Mouse (Mus musculus) NIH3T3 (cell line): ENCODE measurements around the gene Magi2.
"Not testable (repeated sequence)": the region's sequence is repeated elsewhere in the genome, so short reads cannot be mapped to it uniquely, and the experiment has no call there.

Experiments used
- DNase-seq: peaks from one replicate; pipeline ENCODE4 v3.0.0-alpha.2; 2012; ENCODE audit warnings: low read depth

Magi2 gene

GRCm38 (mm10) chr5:20242496-20242895 lies 1015.7 kb downstream of the Magi2 start:
- no peak for DNase-seq

- DNase-seq, result no peak
Observed at GRCm38 (mm10) chr5:20249382-20249781, 1022.5 kb downstream of the Magi2 start.

DNA sequence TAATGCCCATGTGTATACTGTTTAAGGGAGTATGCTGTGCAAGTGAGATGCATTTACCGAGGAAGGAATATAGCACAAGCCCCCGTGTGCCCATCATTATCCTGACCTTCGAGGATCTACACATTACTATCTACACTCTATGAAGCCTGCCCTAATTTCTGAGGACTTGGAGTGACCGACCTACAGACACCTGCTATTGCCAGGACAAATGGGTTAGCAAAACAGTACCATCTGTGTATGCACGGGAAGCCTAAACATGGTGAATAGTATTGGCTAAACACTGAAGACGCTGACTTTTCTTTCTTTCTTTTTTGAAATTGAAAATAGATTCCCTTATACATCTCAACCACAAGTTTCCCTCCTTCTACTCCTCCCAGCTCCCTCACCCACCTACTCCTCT lies 1024.7 kb downstream of the Magi2 start:
- no peak for DNase-seq

DNA sequence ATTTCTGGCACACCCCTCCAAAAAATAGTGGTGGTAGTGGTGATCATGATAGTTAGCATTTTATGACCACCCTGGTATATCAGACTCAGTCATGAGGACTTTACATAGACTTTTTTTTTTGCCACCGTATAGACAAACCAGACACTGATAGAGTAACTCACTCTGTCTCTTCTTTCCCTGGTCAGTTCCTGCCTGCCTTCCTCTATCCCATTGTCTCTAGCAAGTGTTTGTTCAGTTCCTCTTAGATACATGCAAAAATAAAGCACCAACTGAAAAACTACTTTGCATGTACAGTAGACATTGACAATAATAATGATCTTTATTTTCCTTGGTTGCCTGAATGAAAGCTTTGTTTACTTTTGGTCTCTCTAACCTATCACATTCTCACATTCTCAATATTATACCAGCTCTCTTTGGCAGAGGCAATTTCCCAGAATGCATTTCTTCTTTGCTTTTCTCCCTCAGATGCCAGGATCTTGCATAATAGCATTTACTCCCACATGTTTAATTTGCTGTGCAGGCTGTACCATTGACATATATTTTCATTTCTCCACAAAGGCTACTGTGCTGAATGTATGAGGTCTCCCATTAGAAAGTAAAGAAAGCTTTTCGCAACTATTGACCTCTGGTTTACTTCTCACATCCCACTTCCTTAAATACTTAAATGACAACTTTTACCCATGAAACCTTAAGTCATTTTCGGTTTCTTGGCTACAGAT lies 1029.5 kb downstream of the Magi2 start:
- DNase-seq, result no peak

- no peak for DNase-seq
Observed at GRCm38 (mm10) chr5:20256933-20257332, 1030.1 kb downstream of the Magi2 start.

GRCm38 (mm10) chr5:20257419-20257818 lies 1030.6 kb downstream of the Magi2 start:
- no peak for DNase-seq

GRCm38 (mm10) chr5:20259719-20260118 lies 1032.9 kb downstream of the Magi2 start:
- DNase-seq, result no peak

- DNase-seq, result not testable (repeated sequence)
Observed at GRCm38 (mm10) chr5:20272680-20273079, 1045.8 kb downstream of the Magi2 start.

GRCm38 (mm10) chr5:20275632-20276031 lies 1048.8 kb downstream of the Magi2 start:
- DNase-seq, result no peak

GRCm38 (mm10) chr5:20285080-20285840 lies 1058.4 kb downstream of the Magi2 start:
- no peak for DNase-seq

GRCm38 (mm10) chr5:20294521-20294920 lies 1067.7 kb downstream of the Magi2 start:
- no peak for DNase-seq

GRCm38 (mm10) chr5:20299816-20300215 lies 1073.0 kb downstream of the Magi2 start:
- no peak for DNase-seq

- no peak for DNase-seq
Observed at GRCm38 (mm10) chr5:20303056-20303965, 1076.5 kb downstream of the Magi2 start.

DNA sequence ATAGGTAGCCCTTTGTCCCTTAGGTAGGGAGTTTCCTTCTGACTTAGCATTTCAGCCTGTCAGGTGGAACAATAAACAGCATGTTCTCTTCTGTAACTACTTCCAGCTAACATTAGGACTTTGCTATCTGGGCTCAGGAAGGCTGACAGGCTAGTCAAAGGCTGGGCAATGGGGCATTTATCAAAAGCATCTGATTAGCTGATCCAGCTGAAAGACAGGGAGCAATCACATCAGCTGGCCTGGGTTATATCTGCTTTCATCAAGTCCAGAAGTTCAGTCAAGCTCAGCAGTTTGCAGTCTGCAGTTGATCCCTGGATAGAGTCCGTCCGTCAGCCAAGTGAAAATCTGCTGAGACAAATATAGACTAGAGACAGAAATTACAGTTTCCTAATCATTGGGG lies 1094.1 kb downstream of the Magi2 start:
- DNase-seq, result no peak

DNA sequence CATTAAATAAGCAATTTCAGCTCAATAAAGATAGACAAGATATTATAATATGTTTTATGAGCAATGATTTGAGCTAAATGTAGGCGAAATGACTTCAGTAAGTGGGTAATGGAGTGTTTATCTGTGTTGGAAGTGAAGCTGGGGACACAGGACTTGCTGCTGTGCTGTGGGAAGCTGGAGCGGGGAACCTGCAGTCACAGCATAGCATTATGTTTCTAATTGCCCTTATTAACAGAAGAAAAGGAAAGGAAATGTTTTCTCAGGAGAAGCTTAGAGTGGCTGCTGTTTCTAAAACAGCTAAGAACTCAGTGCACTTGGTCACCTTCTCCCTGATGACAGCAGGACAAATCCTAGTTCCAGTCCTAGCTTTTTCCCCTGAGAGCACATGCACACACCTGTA lies 1098.5 kb downstream of the Magi2 start:
- DNase-seq, result no peak

DNA sequence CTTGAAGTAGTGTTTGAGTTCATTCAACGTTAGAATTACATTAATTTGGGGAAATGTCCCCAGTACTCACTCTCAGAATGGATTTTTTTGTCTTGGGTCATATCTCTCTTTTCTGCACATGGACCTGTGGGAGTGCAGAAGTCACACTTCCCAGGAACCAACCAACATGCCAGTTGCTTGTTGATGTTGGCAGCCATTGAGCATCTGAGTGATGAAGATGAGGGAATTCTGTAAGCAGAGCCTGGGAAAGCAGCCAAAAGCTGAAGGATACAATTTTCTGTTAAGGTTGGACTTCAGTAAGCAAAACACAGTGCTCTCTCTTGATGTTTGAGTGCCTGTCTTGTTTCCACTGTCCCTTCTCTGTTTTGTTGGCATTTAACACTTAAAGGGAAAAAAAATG lies 1102.1 kb downstream of the Magi2 start:
- DNase-seq, result no peak

- no peak for DNase-seq
Observed at GRCm38 (mm10) chr5:20330025-20330424, 1103.2 kb downstream of the Magi2 start.

DNA sequence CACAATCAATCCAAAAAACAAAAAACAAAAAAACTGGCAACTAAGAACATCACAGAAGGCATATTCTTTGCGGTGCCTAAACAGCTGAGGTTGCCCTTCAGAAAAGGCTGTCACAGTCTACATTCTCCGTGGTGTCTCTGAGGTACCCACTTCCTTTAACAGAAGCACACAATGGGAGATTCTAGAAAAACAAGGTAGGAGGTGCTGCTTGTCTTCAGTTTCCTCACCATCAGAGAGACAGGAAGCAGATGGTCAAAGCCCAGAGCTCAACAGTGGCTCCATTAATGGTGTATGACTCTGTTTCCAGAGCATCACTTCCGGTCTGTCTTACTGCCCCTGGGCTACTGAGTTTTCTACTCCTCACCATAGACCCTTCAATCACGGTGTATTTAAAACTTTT lies 1105.7 kb downstream of the Magi2 start:
- no peak for DNase-seq

DNA sequence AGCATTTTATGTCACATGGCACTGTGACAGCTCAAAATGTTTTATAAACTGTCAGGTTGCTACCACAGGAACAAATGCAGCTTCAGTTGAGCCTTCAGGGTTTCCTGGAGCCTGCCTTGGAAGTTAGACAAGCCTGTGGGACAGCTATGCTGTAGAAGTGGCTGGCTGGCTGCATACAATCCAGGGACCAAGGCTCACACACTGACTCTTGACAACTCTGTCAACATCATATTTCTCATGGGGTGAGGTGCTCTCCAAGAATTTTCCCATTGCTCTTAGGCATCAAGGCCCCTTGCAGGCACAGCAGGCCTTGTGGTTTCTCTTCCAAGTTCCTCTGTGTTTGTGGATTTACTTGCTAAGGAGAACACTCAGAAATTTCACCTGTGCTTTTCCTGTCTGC lies 1107.7 kb downstream of the Magi2 start:
- no peak for DNase-seq

GRCm38 (mm10) chr5:20352941-20353340 lies 1126.1 kb downstream of the Magi2 start:
- no peak for DNase-seq

DNA sequence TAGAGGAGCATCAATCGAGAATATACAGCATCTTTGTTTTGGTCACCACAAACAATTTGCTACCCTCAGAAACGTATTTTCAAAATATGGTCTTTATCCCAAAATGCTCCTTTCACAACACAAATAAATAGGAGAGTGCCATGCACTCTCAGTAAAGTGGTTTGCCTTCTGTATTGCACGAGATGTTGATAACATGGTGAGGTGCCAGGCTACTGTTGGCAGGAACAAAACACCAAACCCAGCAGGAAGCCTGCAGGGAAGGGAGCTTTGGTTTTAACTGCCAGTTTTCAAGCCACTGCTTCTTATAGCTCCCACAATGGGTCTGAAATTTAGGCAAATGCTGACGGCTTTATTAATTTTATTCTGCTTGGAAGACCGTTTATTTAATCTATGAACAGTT lies 1131.6 kb downstream of the Magi2 start:
- DNase-seq, result no peak

GRCm38 (mm10) chr5:20359021-20359420 lies 1132.2 kb downstream of the Magi2 start:
- no peak for DNase-seq

GRCm38 (mm10) chr5:20362154-20362553 lies 1135.3 kb downstream of the Magi2 start:
- no peak for DNase-seq
